Mouse (Mus musculus) R1 (cell line): ENCODE measurements around the gene Zfp524.
A peak's percentile ranks its signal among the peaks of the same experiment; 100 is the strongest.

Source experiments
- DNase-seq: peaks from one replicate; pipeline ENCODE4 v3.0.0-alpha.2; 2018; ENCODE audit warnings: low read depth, low spot score

Zfp524 gene

GRCm38 (mm10) chr7:5014251-5015117 lies at the start of gene Zfp524, which contains the start of gene Fiz1:
Gene Zfp524, plus strand, starts transcription at chr7:5014415.
Gene Fiz1, minus strand, starts transcription at chr7:5014697.
- DNase-seq = peak; percentile 98

GRCm38 (mm10) chr7:4964988-4965387 lies 49.2 kb upstream of the Zfp524 start:
- DNase-seq = no peak

GRCm38 (mm10) chr7:4971068-4971467 lies 43.1 kb upstream of the Zfp524 start, which contains the start of gene Sbk3:
Gene Sbk3, minus strand, starts transcription at chr7:4971168.
- no peak for DNase-seq

GRCm38 (mm10) chr7:4971710-4972109 lies 42.5 kb upstream of the Zfp524 start:
- DNase-seq = no peak

- no peak for DNase-seq
Measured at GRCm38 (mm10) chr7:4972321-4973047, 41.7 kb upstream of the Zfp524 start.

- no peak for DNase-seq
Measured at GRCm38 (mm10) chr7:4975455-4975854, 38.8 kb upstream of the Zfp524 start.

- DNase-seq = peak; percentile 72
Measured at GRCm38 (mm10) chr7:4976832-4977231, 37.4 kb upstream of the Zfp524 start.

- DNase-seq = no peak
Measured at GRCm38 (mm10) chr7:4988250-4988649, 26.0 kb upstream of the Zfp524 start.

GRCm38 (mm10) chr7:4993347-4993998 lies 20.7 kb upstream of the Zfp524 start:
- DNase-seq = no peak

GRCm38 (mm10) chr7:4993999-4994788 lies 20.0 kb upstream of the Zfp524 start:
- DNase-seq = no peak

- no peak for DNase-seq
Measured at GRCm38 (mm10) chr7:4995268-4996002, 18.8 kb upstream of the Zfp524 start.

- peak; percentile 92 for DNase-seq
Measured at GRCm38 (mm10) chr7:4996003-4996895, 18.0 kb upstream of the Zfp524 start, which contains the start of gene Zfp579. Gene Zfp579, minus strand, starts transcription at chr7:4996158.

GRCm38 (mm10) chr7:4996934-4997333 lies 17.3 kb upstream of the Zfp524 start:
- no peak for DNase-seq

- no peak for DNase-seq
Measured at GRCm38 (mm10) chr7:4999876-5000275, 14.3 kb upstream of the Zfp524 start.

GRCm38 (mm10) chr7:5002876-5003275 lies 11.3 kb upstream of the Zfp524 start:
- peak; percentile 69 for DNase-seq

GRCm38 (mm10) chr7:5008229-5008628 lies 6.0 kb upstream of the Zfp524 start:
- DNase-seq = peak; percentile 77

GRCm38 (mm10) chr7:5012681-5013513 lies 1.3 kb upstream of the Zfp524 start:
- peak; percentile 95 for DNase-seq
